Mouse (Mus musculus): ENCODE results near the gene Ehbp1. TPM values are rescaled to one million over a fixed set of nuclear protein-coding genes. Genes with fewer than 3 reads are reported as not detected.

Gene Ehbp1
- total RNA-seq, 2 experiments from 2014 or later, result 15.2 to 15.9 TPM

DNA sequence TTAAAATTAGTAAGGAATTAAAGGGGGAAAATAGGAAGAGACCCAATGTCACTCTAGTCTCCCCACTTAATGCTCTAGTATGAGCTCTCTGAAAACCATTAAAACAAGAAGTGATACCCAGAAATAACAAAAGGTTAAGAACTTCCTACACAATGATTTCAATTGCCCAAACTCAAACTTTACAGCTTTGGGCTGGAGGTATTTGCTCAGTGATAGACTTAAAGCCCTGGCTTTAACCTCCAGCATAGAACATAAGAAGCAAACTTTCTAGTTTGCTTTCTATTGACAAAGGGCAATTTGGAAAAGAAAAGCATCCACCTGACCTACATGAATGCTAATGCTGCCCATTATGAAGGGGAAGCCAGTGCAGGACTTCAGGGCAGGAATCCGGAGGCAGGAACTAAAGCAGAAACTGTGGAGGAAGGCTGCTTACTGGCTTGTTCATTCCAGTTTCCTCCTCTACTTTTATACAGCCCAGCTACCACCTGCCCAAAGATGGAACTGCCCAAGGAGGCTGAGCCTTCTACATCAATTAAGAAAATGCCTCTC lies 353.6 kb downstream of the Ehbp1 start:
- Histone ChIP-seq H3K27ac (no peak overlapping the region), H3K4me3 (no peak overlapping the region)
- no peak for DNase-seq
- TF ChIP-seq CTCF (IDR thresholded peaks at IDR 0.05), result no peak
- intact Hi-C loops (cut with DNase I), result no loop called here

DNA sequence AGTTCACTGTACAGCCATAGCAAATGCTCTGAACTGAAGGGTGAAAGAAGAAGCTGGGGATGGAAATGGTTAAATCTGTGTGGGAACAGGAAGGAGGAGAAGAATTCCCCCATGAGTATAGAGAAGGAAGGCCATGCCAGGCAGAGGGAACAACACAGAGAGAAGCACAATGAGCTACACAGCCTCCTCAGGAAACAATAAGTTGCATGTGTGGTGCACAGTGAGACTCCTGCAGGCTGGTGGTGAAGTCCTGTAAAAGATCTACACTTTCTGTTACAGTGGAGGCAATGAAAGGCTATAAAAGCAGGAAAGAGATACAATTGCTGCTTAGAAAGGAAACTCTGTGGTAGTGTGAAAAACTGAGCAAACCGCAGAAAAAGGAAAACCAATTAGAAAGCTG lies 357.0 kb downstream of the Ehbp1 start:
- intact Hi-C loops (cut with DNase I), result no loop called here
- Histone ChIP-seq H3K4me3 (no peak overlapping the region), H3K27ac (no peak overlapping the region)
- DNase-seq, result no peak
- no peak for TF ChIP-seq CTCF (IDR thresholded peaks at IDR 0.05)

DNA sequence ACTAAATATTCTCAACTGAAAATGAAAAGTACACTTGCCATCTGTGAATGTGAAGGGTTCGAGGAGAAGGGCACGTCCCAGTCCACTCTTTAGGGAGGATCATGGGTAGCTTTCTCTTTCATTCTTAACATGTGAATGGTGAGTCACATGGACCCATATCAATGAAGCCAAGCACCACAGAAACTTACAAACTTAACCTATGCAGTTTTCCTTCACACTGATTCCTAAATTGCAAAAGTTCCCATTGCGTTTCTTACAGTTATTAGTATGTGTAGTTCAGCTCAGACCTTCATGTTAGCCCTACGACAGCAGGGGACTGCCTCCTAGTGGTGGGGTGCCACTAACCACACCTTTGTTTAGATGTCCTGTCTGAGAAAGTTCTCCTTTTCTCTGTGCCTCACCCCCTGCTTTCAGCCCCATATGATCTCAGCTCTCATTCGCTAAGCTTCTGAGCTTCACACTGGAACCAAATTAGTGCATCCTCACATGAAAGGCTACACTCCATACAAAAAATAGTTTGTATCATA lies 368.0 kb downstream of the Ehbp1 start:
- intact Hi-C loops (cut with DNase I), result no loop called here
- no peak for DNase-seq
- TF ChIP-seq CTCF (IDR thresholded peaks at IDR 0.05), result peak; percentile 8; the same call in 1 of the 2 replicates
- no peak overlapping the region for H3K27ac ChIP-seq
- H3K4me3 ChIP-seq, result no peak overlapping the region

DNA sequence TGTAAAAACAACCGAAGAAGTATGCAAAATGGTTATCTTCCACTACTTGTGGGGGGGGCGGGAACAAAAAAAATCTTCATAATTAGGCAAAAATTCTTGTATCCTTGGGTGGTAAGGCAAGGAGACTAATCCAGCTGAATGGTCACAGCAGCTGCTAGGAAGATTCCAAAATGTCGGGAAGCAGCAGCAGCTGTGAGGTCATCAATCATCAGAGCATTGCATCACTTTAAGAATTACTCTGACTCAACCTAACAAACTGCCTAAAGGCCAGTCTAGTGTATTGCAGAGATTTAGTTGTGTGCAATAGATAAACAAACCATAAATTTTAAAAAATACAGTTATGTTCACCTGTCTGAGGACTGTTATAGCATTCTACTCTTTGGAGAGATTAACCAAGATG lies 368.5 kb downstream of the Ehbp1 start:
- Histone ChIP-seq H3K27ac (no peak overlapping the region), H3K4me3 (no peak overlapping the region)
- TF ChIP-seq CTCF (IDR thresholded peaks at IDR 0.05), result no peak
- intact Hi-C loops (cut with DNase I), result no loop called here
- no peak for DNase-seq

DNA sequence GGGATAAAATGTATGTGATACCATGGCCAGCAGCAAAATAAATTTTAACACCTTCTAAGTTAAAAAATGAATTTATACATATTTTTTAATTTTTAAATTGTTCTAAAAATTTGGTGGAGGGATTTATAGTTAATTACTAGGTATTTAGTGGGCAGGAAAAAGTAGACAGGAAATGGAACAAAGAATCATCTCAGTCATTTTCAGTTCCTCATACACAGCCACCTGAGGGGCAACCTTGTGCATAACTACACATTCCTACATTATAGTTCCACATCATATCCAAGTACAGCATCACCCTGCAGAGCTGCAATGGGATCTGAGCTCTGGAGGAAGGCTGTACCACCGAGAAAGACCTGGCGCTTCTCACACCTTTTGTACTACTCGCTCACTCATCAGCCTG lies 373.2 kb downstream of the Ehbp1 start:
- no peak for TF ChIP-seq CTCF (IDR thresholded peaks at IDR 0.05)
- no peak for DNase-seq
- Histone ChIP-seq H3K27ac (no peak overlapping the region), H3K4me3 (no peak overlapping the region)
- intact Hi-C loops (cut with DNase I), result no loop called here

Other genes with a start within 250 kb of the Ehbp1 start
- 1 to 10 TPM; 1.7 to 2.2 TPM for gene Tmem17, start 169.8 kb upstream of the Ehbp1 start, total RNA-seq (2021)